Mouse (Mus musculus) liver, adult 2 months (tissue): ENCODE results near the gene Exosc5.

Experiments used
- CTCF ChIP-seq: fragments of 200-500 bp; IDR thresholded peaks from 2 replicates; pipeline ENCODE4 v1.5.1; 2011; ENCODE audit warnings: low read depth, low read length, control low read depth
- POLR2A ChIP-seq: fragments of 200-500 bp; IDR thresholded peaks from 2 replicates; pipeline ENCODE4 v1.6.1; 2011; ENCODE audit warnings: low read length, control low read depth; ENCODE audit not compliant: insufficient read depth; ENCODE audit errors: extremely low read depth

DNA sequence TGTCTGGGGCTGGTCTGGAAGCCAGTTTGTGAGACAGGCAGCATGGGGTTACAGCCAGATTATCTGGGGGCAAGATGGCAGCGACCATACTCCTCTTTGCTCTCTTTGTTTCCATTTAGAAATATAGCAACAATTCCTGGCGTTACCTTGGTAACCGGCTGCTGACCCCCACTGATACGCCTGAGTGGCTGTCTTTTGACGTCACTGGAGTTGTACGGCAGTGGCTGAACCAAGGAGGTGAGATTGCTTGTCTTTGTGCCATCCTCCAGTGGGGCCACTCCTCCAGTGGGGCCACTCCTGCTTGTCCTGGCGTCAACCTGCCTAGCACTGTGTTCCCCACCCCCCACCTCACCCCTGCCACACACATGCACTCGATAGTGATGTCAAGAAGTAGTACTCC is 35.1 kb downstream of the Exosc5 start:
- no peak for TF ChIP-seq CTCF
- TF ChIP-seq POLR2A = no peak
